Mouse (Mus musculus): Measurements from ENCODE around the gene Rims1.

GRCm38 (mm10) chr1:22487270-22487864 lies 318.4 kb downstream of the Rims1 start:
- no peak for TF ChIP-seq CTCF (IDR thresholded peaks at IDR 0.05; ENCODE audit: low read depth, low read length)
- no peak for TF ChIP-seq EP300 (IDR thresholded peaks at IDR 0.05; ENCODE audit: insufficient read depth, low read depth, low read length)
